Mouse (Mus musculus) small intestine, adult 2 months (tissue): ENCODE measurements around the gene Vax2. TPM values are rescaled to one million over a fixed set of nuclear protein-coding genes. Genes with fewer than 3 reads are reported as not detected.

ENCODE experiments used
- H3K27ac ChIP-seq: fragments of 200-500 bp; 2 replicates; pipeline ENCODE4 v1.5.1; 2012; ENCODE audit warnings: low read depth, low read length, control low read depth, inconsistent platforms; ENCODE audit not compliant: insufficient read depth
- H3K27me3 ChIP-seq: fragments of 200-500 bp; 2 replicates; pipeline ENCODE4 v1.6.1; 2012; ENCODE audit warnings: mild to moderate bottlenecking, moderate library complexity, low read length, inconsistent platforms; ENCODE audit not compliant: control insufficient read depth, insufficient read depth
- H3K36me3 ChIP-seq: fragments of 200-500 bp; 2 replicates; pipeline ENCODE4 v1.6.1; 2012; ENCODE audit warnings: mild to moderate bottlenecking, low read length, control low read depth, inconsistent platforms; ENCODE audit not compliant: control insufficient read depth, insufficient read depth
- H3K4me1 ChIP-seq: fragments of 200-500 bp; 2 replicates; pipeline ENCODE4 v1.6.1; 2012; ENCODE audit warnings: low read length, inconsistent platforms, mixed read lengths; ENCODE audit not compliant: control insufficient read depth, insufficient read depth, insufficient read length
- H3K4me3 ChIP-seq: fragments of 200-500 bp; 2 replicates; pipeline ENCODE4 v1.5.1; 2012; ENCODE audit warnings: low read depth, mild to moderate bottlenecking, control low read depth, inconsistent platforms, low read length, moderate library complexity
- CTCF ChIP-seq: fragments of 200-500 bp; IDR thresholded peaks from 2 replicates; pipeline ENCODE4 v1.5.1; 2012; ENCODE audit warnings: low read depth, mild to moderate bottlenecking, control low read depth, inconsistent platforms, low read length, moderate library complexity, mixed read lengths; ENCODE audit not compliant: insufficient replicate concordance, insufficient read length; ENCODE audit errors: extremely low read depth
- POLR2A ChIP-seq: fragments of 200-500 bp; IDR thresholded peaks from 2 replicates; pipeline ENCODE4 v1.6.1; 2012; ENCODE audit warnings: low read depth, mild to moderate bottlenecking, control low read depth, inconsistent platforms, low read length, moderate library complexity
- WGBS: fragments of 180-500 bp; shearing (Covaris S2); methylation state at CpG from one replicate; pipeline ENCODE4 v1.1.7; 2018; 5-methylcytosine and 5-hydroxymethylcytosine counted together
- polyA plus RNA-seq: library from polyadenylated mRNA; depleted of rRNA; stranded (reverse); fragments of >200 nt; gene quantifications from 2 replicates; pipeline ENCODE4 v1.2.3, GENCODE M21; 2012

Vax2 gene
- polyA plus RNA-seq, 1 experiment: not detected

DNA sequence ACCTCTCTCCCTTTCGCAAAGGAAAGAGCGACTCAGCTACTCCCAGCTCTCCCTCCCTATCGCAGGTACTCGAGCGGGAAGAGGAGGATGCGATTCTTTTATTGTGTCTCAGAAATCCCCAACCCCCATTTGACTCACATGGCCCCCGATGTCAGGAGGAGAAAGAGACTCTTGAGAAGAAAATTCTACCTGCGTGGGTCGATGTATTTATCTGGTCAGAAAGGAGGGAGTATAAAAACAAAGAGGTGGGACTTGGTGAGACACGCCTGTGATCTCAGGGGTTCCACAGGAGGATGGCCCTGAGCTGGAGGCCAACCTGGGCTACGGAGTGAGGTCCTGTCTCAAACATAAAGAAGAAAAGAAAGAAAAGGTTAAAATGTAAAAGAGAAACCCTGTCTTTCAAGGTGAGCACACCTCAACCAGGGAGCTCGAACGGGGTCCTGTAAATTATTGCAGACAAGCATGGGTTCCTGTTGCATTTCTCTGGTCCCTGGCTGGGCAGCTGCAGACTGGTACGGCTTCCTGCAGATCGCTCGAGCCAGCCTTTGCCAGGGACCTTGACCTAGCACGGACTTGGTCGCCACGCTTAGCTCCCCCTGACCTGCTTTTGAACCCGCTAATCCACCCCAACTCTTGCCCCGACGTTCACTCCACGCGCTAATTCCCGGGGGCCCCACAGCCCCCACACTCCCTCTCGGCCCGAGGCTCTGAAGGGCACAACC lies 7.9 kb upstream of the Vax2 start:
- Histone ChIP-seq H3K27ac (no peak overlapping the region), H3K36me3 (no peaks in the 10 kb centered on the region), H3K4me1 (no peaks in the 10 kb centered on the region), H3K27me3 (peaks cover 74% of the 10 kb centered on the region), H3K4me3 (no peak overlapping the region)
- TF ChIP-seq CTCF (no peak), POLR2A (no peak)
- 3% methylated on average over 27 of the region's 27 CpGs for WGBS

DNA sequence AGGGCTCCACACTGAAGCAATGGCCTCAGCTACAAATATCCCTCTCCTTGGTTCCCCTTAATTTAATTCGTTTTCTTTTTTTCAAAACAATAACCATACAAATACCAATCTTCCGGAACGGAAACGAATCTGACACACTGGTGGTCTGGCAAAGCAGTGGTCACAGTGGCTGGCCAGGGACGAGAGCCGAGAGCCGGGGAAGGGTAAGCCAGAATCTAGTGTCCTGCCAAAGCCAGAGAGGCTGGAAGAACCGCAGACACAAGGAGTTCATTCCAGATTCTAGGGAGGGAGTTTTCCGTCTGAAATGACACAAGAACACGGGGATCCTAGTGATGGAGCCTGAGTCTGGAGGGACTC lies 7.4 kb upstream of the Vax2 start:
- H3K4me1 ChIP-seq: no peaks in the 10 kb centered on the region
- WGBS: 6% methylated on average over 10 of the region's 10 CpGs
- TF ChIP-seq POLR2A (no peak), CTCF (no peak)
- no peaks in the 10 kb centered on the region for H3K36me3 ChIP-seq
- H3K4me3 ChIP-seq: no peak overlapping the region
- H3K27me3 ChIP-seq: peaks cover 73% of the 10 kb centered on the region
- no peak overlapping the region for H3K27ac ChIP-seq

DNA sequence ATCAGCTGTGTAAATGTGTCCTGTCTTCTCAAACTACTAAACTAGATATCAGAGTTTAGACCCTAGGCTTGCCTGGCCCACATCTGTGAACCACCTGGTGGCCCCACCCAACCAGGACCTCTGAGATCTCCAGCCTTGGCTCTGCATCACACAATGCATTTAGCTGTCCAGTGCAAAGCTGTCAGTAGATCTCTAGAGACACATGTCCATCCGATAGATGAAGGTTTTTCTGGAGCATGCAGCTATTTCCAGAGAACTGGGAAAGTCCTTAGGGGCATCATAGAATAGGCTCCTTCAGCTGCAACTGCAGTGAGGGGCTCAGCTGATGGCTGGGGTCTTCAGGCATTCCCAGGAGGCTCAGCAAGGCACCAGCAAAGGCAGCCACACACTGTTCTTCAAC lies 6.8 kb upstream of the Vax2 start:
- no peak overlapping the region for H3K27ac ChIP-seq
- TF ChIP-seq CTCF (no peak), POLR2A (no peak)
- no peaks in the 10 kb centered on the region for H3K4me1 ChIP-seq
- H3K4me3 ChIP-seq: no peak overlapping the region
- H3K27me3 ChIP-seq: peaks cover 72% of the 10 kb centered on the region
- no peaks in the 10 kb centered on the region for H3K36me3 ChIP-seq
- 32% methylated on average over 1 of the region's 1 CpGs for WGBS

DNA sequence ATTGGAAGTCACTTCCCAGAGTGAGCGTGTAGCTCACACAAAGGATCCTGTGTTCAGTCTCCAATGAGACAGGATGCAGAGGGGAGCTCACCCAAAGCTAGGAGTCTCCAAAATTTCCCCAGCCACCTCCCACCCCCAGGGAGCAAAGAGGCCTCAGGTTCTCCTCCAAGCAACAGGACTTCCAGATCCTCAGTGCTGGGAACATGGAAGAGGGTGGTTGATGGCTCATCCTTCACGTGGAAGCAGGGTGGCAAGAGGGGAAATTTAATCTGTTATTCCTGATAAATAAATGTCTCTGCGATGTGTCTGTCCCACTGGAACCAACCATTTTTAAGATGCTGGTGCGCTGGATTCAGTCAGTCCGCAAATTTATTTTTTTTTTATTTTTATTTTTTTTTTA lies 6.4 kb upstream of the Vax2 start:
- no peak for TF ChIP-seq POLR2A
- TF ChIP-seq CTCF: no peak
- H3K4me1 ChIP-seq: no peaks in the 10 kb centered on the region
- H3K36me3 ChIP-seq: no peaks in the 10 kb centered on the region
- H3K27me3 ChIP-seq: peaks cover 73% of the 10 kb centered on the region
- WGBS: 31% methylated on average over 5 of the region's 5 CpGs
- no peak overlapping the region for H3K4me3 ChIP-seq
- H3K27ac ChIP-seq: no peak overlapping the region

DNA sequence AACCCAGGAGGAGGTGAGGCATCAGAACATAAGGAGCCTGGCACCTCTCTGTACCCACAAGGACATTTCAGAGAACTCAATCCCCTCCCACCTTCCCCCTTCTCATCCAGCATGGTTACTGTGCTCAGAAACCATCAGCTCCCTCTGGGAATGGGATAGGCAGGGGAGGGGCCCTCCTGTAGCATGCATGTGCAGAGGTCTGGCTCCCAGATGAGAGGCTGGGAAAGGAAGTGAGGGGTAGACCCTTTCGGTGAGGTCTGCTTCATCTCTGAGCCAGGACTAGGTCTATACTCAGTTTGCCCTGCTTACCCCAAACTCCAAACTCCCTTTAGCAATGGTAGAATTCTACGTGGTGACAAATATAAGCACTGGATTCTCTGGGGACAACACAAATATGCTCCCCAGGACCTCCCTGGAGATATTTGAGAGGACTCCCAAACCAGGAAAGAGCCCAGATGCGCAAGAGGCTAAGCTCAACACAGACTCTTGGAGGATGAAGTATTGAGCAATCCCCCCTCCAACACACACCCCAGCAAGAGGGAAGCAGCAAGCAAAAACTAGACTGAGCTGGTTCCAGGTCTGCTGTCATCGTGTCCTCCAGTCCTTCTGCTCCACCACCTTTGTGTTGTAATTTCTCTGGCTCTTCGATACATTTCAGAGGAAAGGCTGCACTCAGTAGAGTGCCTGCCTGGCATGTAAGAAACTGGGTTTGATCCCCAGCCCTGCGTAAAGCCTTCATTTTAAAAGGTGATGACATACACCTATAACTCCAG lies 3.1 kb upstream of the Vax2 start:
- Histone ChIP-seq H3K4me3 (no peak overlapping the region), H3K4me1 (peaks cover 15% of the 10 kb centered on the region; the same call in 1 of the 2 replicates), H3K36me3 (no peaks in the 10 kb centered on the region), H3K27ac (no peak overlapping the region), H3K27me3 (peaks cover 81% of the 10 kb centered on the region)
- WGBS: 13% methylated on average over 6 of the region's 6 CpGs
- TF ChIP-seq CTCF (no peak), POLR2A (no peak)

DNA sequence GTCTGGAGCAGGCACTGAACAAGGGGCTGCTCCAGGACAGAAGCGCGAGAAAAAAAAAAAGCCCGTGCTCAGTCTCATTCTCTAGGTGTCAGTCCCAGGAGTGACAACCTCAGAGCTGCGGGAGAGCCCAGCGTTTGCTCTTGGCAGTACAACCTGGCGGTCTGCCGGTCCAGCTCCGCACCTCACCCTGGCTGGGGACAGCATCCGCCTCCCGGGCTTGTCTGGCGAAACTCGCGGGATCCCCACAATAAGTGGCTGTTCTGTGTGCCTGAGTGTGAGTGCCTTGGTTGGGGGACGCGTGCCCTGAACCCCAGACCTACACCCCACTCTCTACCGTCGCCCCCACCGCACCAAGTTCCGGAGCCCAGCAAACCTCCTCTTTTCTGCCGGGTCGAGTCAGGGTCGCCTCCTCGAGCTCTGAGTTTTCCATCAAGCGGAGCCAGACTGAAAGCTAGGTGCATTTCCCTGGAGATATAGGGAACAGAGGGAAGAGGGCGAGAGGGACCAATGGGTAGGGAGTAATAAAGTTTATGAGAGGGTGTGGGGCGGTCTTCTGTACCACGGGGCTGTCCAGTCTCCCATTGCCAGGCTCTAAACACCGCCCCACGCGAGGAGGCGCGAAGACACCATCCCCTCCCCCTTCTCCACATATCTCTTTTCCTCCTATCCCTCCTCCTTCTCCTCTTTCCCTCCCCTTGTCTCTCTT lies 550 bp upstream of the Vax2 start:
- H3K27me3 ChIP-seq: peaks cover 82% of the 10 kb centered on the region
- TF ChIP-seq POLR2A: no peak
- 3% methylated on average over 32 of the region's 32 CpGs for WGBS
- no peaks in the 10 kb centered on the region for H3K36me3 ChIP-seq
- H3K27ac ChIP-seq: no peak overlapping the region
- H3K4me3 ChIP-seq: peak overlapping the region; percentile 58
- peaks cover 15% of the 10 kb centered on the region; the same call in 1 of the 2 replicates for H3K4me1 ChIP-seq
